ENCODE assay signal across 8 mouse cellular contexts in genomic region chr12:69198985-69199384, GRCm38 (mm10). TPM values are rescaled to one million over a fixed set of nuclear protein-coding genes. Genes with fewer than 3 reads are reported as not detected.
A peak's percentile ranks its signal among the peaks of the same experiment; 100 is the strongest.
DNase-seq lines count a peak whose midpoint lies in the region; ATAC-seq and TF ChIP-seq lines count a peak whose summit lies in the region.

No protein-coding gene starts in this region.

- TF ChIP-seq CTCF in liver, embryonic 14.5 days (IDR thresholded peaks at IDR 0.05; ENCODE audit: low read depth) = no peak
- no peak for TF ChIP-seq CTCF in kidney, adult 2 months (conservative IDR thresholded peaks at IDR 0.05; ENCODE audit: insufficient read depth, insufficient read length, low read depth, low read length)

- no peak overlapping the region for H3K27ac ChIP-seq in neural tube, embryonic 11.5 days (ENCODE audit: low read depth, low read length)
- no peak overlapping the region for H3K27ac ChIP-seq in liver, embryonic 14.5 days
- H3K27ac ChIP-seq in stomach, embryonic 16.5 days (ENCODE audit: low read length) = no peak overlapping the region; the same call in 1 of the 2 replicates
- no peak overlapping the region for H3K27ac ChIP-seq in kidney, adult 2 months (ENCODE audit: insufficient read depth, low read depth, low read length)

- no peak for TF ChIP-seq EP300 in liver, embryonic 14.5 days (IDR thresholded peaks at IDR 0.05; ENCODE audit: low read depth)

- H3K4me2 ChIP-seq in neural tube, embryonic 11.5 days (ENCODE audit: low read depth) = 0 out of 2 replicates have a peak overlapping the region, but pooled peaks have one; percentile 12
- H3K4me2 ChIP-seq in liver, embryonic 14.5 days (ENCODE audit: low read depth) = peak overlapping the region; percentile 99
- peak overlapping the region; percentile 97; the same call in 1 of the 2 replicates for H3K4me2 ChIP-seq in stomach, embryonic 16.5 days (ENCODE audit: low read depth, low read length)

- H3K9ac ChIP-seq in neural tube, embryonic 11.5 days (ENCODE audit: low read length) = no peak overlapping the region
- 0 out of 2 replicates have a peak overlapping the region, but pooled peaks have one; percentile 15 for H3K9ac ChIP-seq in liver, embryonic 14.5 days (replicated peaks)
- no peak overlapping the region for H3K9ac ChIP-seq in stomach, embryonic 16.5 days (ENCODE audit: low read length)

- no peaks in the 10 kb centered on the region for H3K27me3 ChIP-seq in neural tube, embryonic 11.5 days (ENCODE audit: control insufficient read depth, insufficient read depth, low read length)
- no peaks in the 10 kb centered on the region for H3K27me3 ChIP-seq in liver, embryonic 14.5 days (ENCODE audit: control insufficient read depth, insufficient read depth, low read length)
- no peaks in the 10 kb centered on the region for H3K27me3 ChIP-seq in stomach, embryonic 16.5 days (ENCODE audit: control insufficient read depth, insufficient read depth, low read length)
- no peaks in the 10 kb centered on the region for H3K27me3 ChIP-seq in kidney, adult 2 months (replicated peaks; ENCODE audit: control insufficient read depth, insufficient read depth, low read length)

- ATAC-seq in neural tube, embryonic 11.5 days (ENCODE audit: insufficient read depth, low FRiP score, low TSS enrichment) = no peak
- no peak for ATAC-seq in liver, embryonic 14.5 days (ENCODE audit: insufficient read depth)
- ATAC-seq in stomach, embryonic 16.5 days (ENCODE audit: insufficient read depth, low FRiP score) = peak; percentile 47; the same call in 1 of the 2 replicates

- no peaks in the 10 kb centered on the region; the same call in 1 of the 2 replicates for H3K36me3 ChIP-seq in neural tube, embryonic 11.5 days (ENCODE audit: control insufficient read depth, insufficient read depth, low read length)
- H3K36me3 ChIP-seq in liver, embryonic 14.5 days (replicated peaks; ENCODE audit: control insufficient read depth, insufficient read depth, low read depth) = peaks cover 37% of the 10 kb centered on the region
- no peaks in the 10 kb centered on the region for H3K36me3 ChIP-seq in stomach, embryonic 16.5 days (ENCODE audit: control insufficient read depth, insufficient read depth, low read length)
- no peaks in the 10 kb centered on the region; the same call in 1 of the 2 replicates for H3K36me3 ChIP-seq in kidney, adult 2 months (ENCODE audit: control insufficient read depth, insufficient read depth, low read length)

- no peak for TF ChIP-seq POLR2A in kidney, adult 2 months (IDR thresholded peaks at IDR 0.05; ENCODE audit: low read depth, low read length)

- intact Hi-C loops in heart, postnatal 25 days (cut with DNase I) = loop anchor here (5.0 kb wide), 1 partner anchor 98 kb away; the partner anchor contains the start of gene Klhdc2
- intact Hi-C loops in gastrocnemius, postnatal 14 days (cut with DNase I; ENCODE audit: low total_unique reads) = no loop called here

- peaks cover 12% of the 10 kb centered on the region for H3K4me1 ChIP-seq in neural tube, embryonic 11.5 days (ENCODE audit: control insufficient read depth, insufficient read depth, low read length)
- H3K4me1 ChIP-seq in liver, embryonic 14.5 days (replicated peaks; ENCODE audit: control insufficient read depth in 2 of 2, insufficient read depth in 2 of 2, low read length in 1 of 2) = peaks cover 6 to 7% of the 10 kb centered on the region in 2 experiments; a peak in 3 of 4 replicates
- peaks cover 19% of the 10 kb centered on the region for H3K4me1 ChIP-seq in stomach, embryonic 16.5 days (ENCODE audit: control insufficient read depth, insufficient read depth, low read length)
- peaks cover 5% of the 10 kb centered on the region; the same call in 1 of the 2 replicates for H3K4me1 ChIP-seq in kidney, adult 2 months (ENCODE audit: control insufficient read depth, insufficient read depth, low read length)

- H3K9me3 ChIP-seq in neural tube, embryonic 11.5 days (ENCODE audit: control insufficient read depth, low read length) = no peaks in the 10 kb centered on the region
- H3K9me3 ChIP-seq in liver, embryonic 14.5 days (ENCODE audit: control insufficient read depth, low read length) = no peaks in the 10 kb centered on the region
- no peaks in the 10 kb centered on the region for H3K9me3 ChIP-seq in stomach, embryonic 16.5 days (replicated peaks; ENCODE audit: control insufficient read depth, low read length)

- no peak overlapping the region for H3K4me3 ChIP-seq in neural tube, embryonic 11.5 days (ENCODE audit: low read depth, low read length)
- H3K4me3 ChIP-seq in liver, embryonic 14.5 days (ENCODE audit: insufficient read depth in 1 of 2, low read depth in 2 of 2, low read length in 2 of 2) = peak overlapping the region; percentile 3 to 83; a peak in 3 of 4 replicates
- no peak overlapping the region for H3K4me3 ChIP-seq in stomach, embryonic 16.5 days (replicated peaks; ENCODE audit: low read length)
- H3K4me3 ChIP-seq in kidney, adult 2 months (ENCODE audit: insufficient read depth, low read depth, low read length) = no peak overlapping the region

- DNase-seq in heart, adult 11 months = peak; percentile 51
- DNase-seq in heart, postnatal 25 days (ENCODE audit: low spot score) = no peak
- no peak for DNase-seq in neural tube, embryonic 11.5 days (ENCODE audit: low spot score)
- DNase-seq in neural tube, embryonic 10.5 days (ENCODE audit: extremely low spot score, low spot score) = no peak
- no peak for DNase-seq in liver, embryonic 14.5 days (ENCODE audit: low read depth in 3 of 3, low spot score in 3 of 3)
- DNase-seq in gastrocnemius, postnatal 14 days = no peak
- no peak for DNase-seq in kidney, adult 2 months

RNA-seq across cellular contexts. Expression of gene Dnaaf2, which starts 0.8 kb away (rescaled TPM):
- total RNA-seq in heart, postnatal 25 days (2021) = under 1 TPM; 0.34 to 0.56 TPM
- polyA plus RNA-seq in neural tube, embryonic 11.5 days (2014; fragmentation: Nextera tagmentation; extraction: Ambion mirVana) = 9.7 and 11.4 TPM in 2 replicates
- 2.8 TPM in 2 replicates for polyA plus RNA-seq in liver, embryonic 14.5 days (2012; rRNA removed)
- 2.9 TPM in 2 replicates for polyA plus RNA-seq in liver, embryonic 14.5 days (2014; fragmentation: Nextera tagmentation; extraction: Ambion mirVana)
- polyA plus RNA-seq in stomach, embryonic 16.5 days (2015; fragmentation: Nextera tagmentation; extraction: Ambion mirVana) = 6.6 and 7.4 TPM in 2 replicates
- total RNA-seq in gastrocnemius, postnatal 14 days (2021) = under 1 TPM; 0.24 to 0.66 TPM
- polyA plus RNA-seq in kidney, adult 2 months (2012; rRNA removed) = 1.3 and 1.5 TPM in 2 replicates

RNA-seq across cellular contexts. Expression of gene Gm49383, which starts 2.1 kb away (rescaled TPM):
- 1 to 10 TPM; 2.6 to 4.5 TPM for total RNA-seq in heart, postnatal 25 days (2021)
- 29.9 and 36.3 TPM in 2 replicates for polyA plus RNA-seq in neural tube, embryonic 11.5 days (2014; fragmentation: Nextera tagmentation; extraction: Ambion mirVana)
- 4.9 TPM in 2 replicates for polyA plus RNA-seq in liver, embryonic 14.5 days (2012; rRNA removed)
- polyA plus RNA-seq in liver, embryonic 14.5 days (2014; fragmentation: Nextera tagmentation; extraction: Ambion mirVana) = 15.7 and 19.1 TPM in 2 replicates
- 18.5 and 22.3 TPM in 2 replicates for polyA plus RNA-seq in stomach, embryonic 16.5 days (2015; fragmentation: Nextera tagmentation; extraction: Ambion mirVana)
- total RNA-seq in gastrocnemius, postnatal 14 days (2021) = 1 to 10 TPM; 1.5 to 2.8 TPM
- 2.6 and 3.1 TPM in 2 replicates for polyA plus RNA-seq in kidney, adult 2 months (2012; rRNA removed)

RNA-seq across cellular contexts. Expression of gene Gm49384, which starts 5.1 kb away (rescaled TPM):
- total RNA-seq in heart, postnatal 25 days (2021) = 1 to 10 TPM; 2.3 to 3.7 TPM
- 31.9 and 32.1 TPM in 2 replicates for polyA plus RNA-seq in neural tube, embryonic 11.5 days (2014; fragmentation: Nextera tagmentation; extraction: Ambion mirVana)
- 1.2 and 8.0 TPM in 2 replicates for polyA plus RNA-seq in liver, embryonic 14.5 days (2012; rRNA removed)
- polyA plus RNA-seq in liver, embryonic 14.5 days (2014; fragmentation: Nextera tagmentation; extraction: Ambion mirVana) = 16.3 and 17.4 TPM in 2 replicates
- 20.8 and 22.8 TPM in 2 replicates for polyA plus RNA-seq in stomach, embryonic 16.5 days (2015; fragmentation: Nextera tagmentation; extraction: Ambion mirVana)
- 1 to 10 TPM; 1.4 to 2.0 TPM for total RNA-seq in gastrocnemius, postnatal 14 days (2021)
- polyA plus RNA-seq in kidney, adult 2 months (2012; rRNA removed) = 0.57 and 0.78 TPM in 2 replicates

RNA-seq across cellular contexts. Expression of gene Mgat2, which starts 15.0 kb away (rescaled TPM):
- 10 to 100 TPM; 19.6 to 20.0 TPM for total RNA-seq in heart, postnatal 25 days (2021)
- polyA plus RNA-seq in neural tube, embryonic 11.5 days (2014; fragmentation: Nextera tagmentation; extraction: Ambion mirVana) = 37.0 and 37.5 TPM in 2 replicates
- polyA plus RNA-seq in liver, embryonic 14.5 days (2012; rRNA removed) = 9.2 and 11.0 TPM in 2 replicates
- polyA plus RNA-seq in liver, embryonic 14.5 days (2014; fragmentation: Nextera tagmentation; extraction: Ambion mirVana) = 23.3 and 24.1 TPM in 2 replicates
- 32.6 and 41.9 TPM in 2 replicates for polyA plus RNA-seq in stomach, embryonic 16.5 days (2015; fragmentation: Nextera tagmentation; extraction: Ambion mirVana)
- total RNA-seq in gastrocnemius, postnatal 14 days (2021) = 10 to 100 TPM; 11.7 to 16.1 TPM
- polyA plus RNA-seq in kidney, adult 2 months (2012; rRNA removed) = 30.8 and 32.6 TPM in 2 replicates

RNA-seq across cellular contexts. Expression of gene Rpl36al, which starts 15.1 kb away (rescaled TPM):
- total RNA-seq in heart, postnatal 25 days (2021) = 100 to 1,000 TPM; 224 to 242 TPM
- 442 and 491 TPM in 2 replicates for polyA plus RNA-seq in neural tube, embryonic 11.5 days (2014; fragmentation: Nextera tagmentation; extraction: Ambion mirVana)
- polyA plus RNA-seq in liver, embryonic 14.5 days (2012; rRNA removed) = 286 and 515 TPM in 2 replicates
- polyA plus RNA-seq in liver, embryonic 14.5 days (2014; fragmentation: Nextera tagmentation; extraction: Ambion mirVana) = 614 and 643 TPM in 2 replicates
- polyA plus RNA-seq in stomach, embryonic 16.5 days (2015; fragmentation: Nextera tagmentation; extraction: Ambion mirVana) = 590 and 688 TPM in 2 replicates
- 100 to 1,000 TPM; 324 to 375 TPM for total RNA-seq in gastrocnemius, postnatal 14 days (2021)
- polyA plus RNA-seq in kidney, adult 2 months (2012; rRNA removed) = 157 and 190 TPM in 2 replicates

Comparison
In these comparisons a context has a peak if more than half of its experiments do, and no peak if none do; other contexts are left out.
1. H3K4me2 ChIP-seq: peak in every context shown above with its lines; median percentile 99 in liver, embryonic 14.5 days; 97 in stomach, embryonic 16.5 days; 12 in neural tube, embryonic 11.5 days.
2. H3K4me3 ChIP-seq: peak in liver, embryonic 14.5 days (2 of 2); none in neural tube, embryonic 11.5 days (single experiment), stomach, embryonic 16.5 days (single experiment) and kidney, adult 2 months (single experiment).